Mouse (Mus musculus): ENCODE measurements around the gene Uggt2. TPM values are rescaled to one million over a fixed set of nuclear protein-coding genes. Genes with fewer than 3 reads are reported as not detected.

Uggt2 gene
- total RNA-seq, 2 experiments from 2014 or later = 6.5 to 7.5 TPM

GRCm38 (mm10) chr14:119037755-119038154, 61.5 kb downstream of the Uggt2 start:
- intact Hi-C loops (cut with DNase I) = no loop called here

GRCm38 (mm10) chr14:119037076-119037683, 62.0 kb downstream of the Uggt2 start:
- intact Hi-C loops (cut with DNase I) = no loop called here

More at GRCm38 (mm10) chr14:119037755-119038154, 61.5 kb downstream of the Uggt2 start:
- DNase-seq = no peak

GRCm38 (mm10) chr14:119027675-119028253, 71.5 kb downstream of the Uggt2 start:
- intact Hi-C loops (cut with DNase I) = loop anchor here (1.0 to 5.0 kb wide), 3 partner anchors 41 to 205 kb away; no protein-coding TSS in a partner anchor
- no peak for DNase-seq

More at GRCm38 (mm10) chr14:119037076-119037683, 62.0 kb downstream of the Uggt2 start:
- no peak for DNase-seq

- intact Hi-C loops (cut with DNase I) = loop anchor here (1.0 to 5.0 kb wide), 3 partner anchors 41 to 205 kb away; no protein-coding TSS in a partner anchor
- DNase-seq = peak; percentile 65 to 79
Observed at GRCm38 (mm10) chr14:119027130-119027529, 72.1 kb downstream of the Uggt2 start.

GRCm38 (mm10) chr14:119025889-119026288, 73.3 kb downstream of the Uggt2 start:
- intact Hi-C loops (cut with DNase I) = loop anchor here (2.0 to 5.0 kb wide), 2 partner anchors 115 to 204 kb away; no protein-coding TSS in a partner anchor

GRCm38 (mm10) chr14:119013549-119013948, 85.7 kb downstream of the Uggt2 start:
- intact Hi-C loops (cut with DNase I) = no loop called here
- no peak for DNase-seq

More at GRCm38 (mm10) chr14:119025889-119026288, 73.3 kb downstream of the Uggt2 start:
- DNase-seq = peak in 1 of 2 experiments; percentile 19

GRCm38 (mm10) chr14:119012607-119013431, 86.4 kb downstream of the Uggt2 start:
- peak; percentile 15 to 40 for DNase-seq
- intact Hi-C loops (cut with DNase I) = no loop called here

- intact Hi-C loops (cut with DNase I) = no loop called here
- DNase-seq = no peak
Observed at GRCm38 (mm10) chr14:119009531-119009930, 89.7 kb downstream of the Uggt2 start.

- intact Hi-C loops (cut with DNase I) = no loop called here
- DNase-seq = no peak
Observed at GRCm38 (mm10) chr14:119008031-119008590, 91.1 kb downstream of the Uggt2 start.

GRCm38 (mm10) chr14:119007103-119007951, 91.9 kb downstream of the Uggt2 start:
- peak; percentile 99 for DNase-seq
- intact Hi-C loops (cut with DNase I) = no loop called here

GRCm38 (mm10) chr14:119006441-119007102, 92.7 kb downstream of the Uggt2 start:
- intact Hi-C loops (cut with DNase I) = no loop called here
- DNase-seq = no peak

GRCm38 (mm10) chr14:119005834-119006233, 93.4 kb downstream of the Uggt2 start:
- no peak for DNase-seq
- intact Hi-C loops (cut with DNase I) = no loop called here

- intact Hi-C loops (cut with DNase I) = no loop called here
- no peak for DNase-seq
Observed at GRCm38 (mm10) chr14:119003320-119003719, 95.9 kb downstream of the Uggt2 start.

- intact Hi-C loops (cut with DNase I) = no loop called here
- DNase-seq = no peak
Observed at GRCm38 (mm10) chr14:118995226-118995925, 103.9 kb downstream of the Uggt2 start.

GRCm38 (mm10) chr14:118987523-118988496, 111.4 kb downstream of the Uggt2 start:
- intact Hi-C loops (cut with DNase I) = loop anchor here (5.0 kb wide), 1 partner anchor 1074 kb away; no protein-coding TSS in a partner anchor
- DNase-seq = no peak

- intact Hi-C loops (cut with DNase I) = loop anchor here (1.0 to 5.0 kb wide), 2 partner anchors 40 to 1075 kb away; no protein-coding TSS in a partner anchor
- peak; percentile 67 to 84 for DNase-seq
Observed at GRCm38 (mm10) chr14:118986653-118987522, 112.3 kb downstream of the Uggt2 start.
